In genomic region chr4:97432681-97433080, GRCm38 (mm10) we compare ENCODE assay signal across 18 mouse cellular contexts.
"Had no signal": no experiment of that assay in that cellular context is flagged by ENCODE, and none has a peak within 500 bp of the region (broad histone marks: within the 10 kb centered on the region; RNA-seq: fewer than 3 reads in every experiment).

No protein-coding gene starts in this region.

- ATAC-seq: hindbrain, embryonic 16.5 days; inflammation-experienced regulatory T-cells, adult 6 months; intestine, embryonic 15.5 days; intestine, postnatal 0 days; liver, embryonic 12.5 days had no signal

- DNase-seq: gastrocnemius, adult 2 months; gastrocnemius, postnatal 10 days; gastrocnemius, postnatal 25 days; heart, adult 18-20 months; heart, postnatal 10 days; heart, postnatal 4 days; kidney, adult 18-20 months; kidney, adult 8-10 months; kidney, postnatal 14 days; kidney, postnatal 36 days; layer of hippocampus, adult 9-11 months; layer of hippocampus, postnatal 36 days; left cerebral cortex, postnatal 4 days had no signal
